Mouse (Mus musculus): Measurements from ENCODE around the gene Ilf3.

Gene Ilf3

DNA sequence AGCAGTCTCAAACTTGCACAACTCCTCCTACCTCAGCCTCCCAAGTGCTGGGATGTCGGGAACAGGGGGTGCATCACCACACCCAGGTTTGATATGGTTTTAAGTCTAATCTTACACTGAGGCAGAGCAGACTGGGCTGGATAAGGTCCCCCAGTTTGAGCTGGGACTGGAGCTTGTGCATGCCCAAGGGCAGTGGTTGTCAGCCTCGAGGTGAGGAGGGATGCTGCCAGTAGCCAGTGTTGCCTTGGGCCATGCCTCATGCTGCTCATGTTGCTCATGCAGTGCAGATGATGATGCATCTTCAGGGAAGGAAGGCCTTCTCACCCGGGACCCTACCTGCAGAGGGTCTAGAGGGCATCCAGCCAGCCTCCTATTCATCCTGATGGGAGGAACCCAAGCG, 37.9 kb downstream of the Ilf3 start:
- no peak for DNase-seq

DNA sequence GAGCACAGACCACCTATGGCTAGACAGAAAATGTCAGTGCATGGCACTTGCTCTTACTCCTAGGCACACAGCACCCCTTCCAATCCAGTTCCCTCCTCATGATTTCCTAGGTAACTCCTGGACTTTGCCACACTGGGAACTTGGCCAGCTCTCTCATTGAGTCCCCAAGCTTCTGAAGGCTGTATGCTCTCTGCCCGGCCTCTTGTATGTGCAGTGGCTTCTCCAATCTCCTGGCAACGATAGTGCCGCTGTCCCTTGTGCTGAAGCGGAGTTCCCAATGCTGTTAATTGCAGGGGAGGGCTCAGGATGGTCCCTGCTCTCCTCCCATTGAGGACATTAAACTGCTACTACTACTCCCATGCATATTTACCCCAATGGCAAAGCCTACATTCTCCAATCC, 40.3 kb downstream of the Ilf3 start:
- peak; percentile 46 for DNase-seq

DNA sequence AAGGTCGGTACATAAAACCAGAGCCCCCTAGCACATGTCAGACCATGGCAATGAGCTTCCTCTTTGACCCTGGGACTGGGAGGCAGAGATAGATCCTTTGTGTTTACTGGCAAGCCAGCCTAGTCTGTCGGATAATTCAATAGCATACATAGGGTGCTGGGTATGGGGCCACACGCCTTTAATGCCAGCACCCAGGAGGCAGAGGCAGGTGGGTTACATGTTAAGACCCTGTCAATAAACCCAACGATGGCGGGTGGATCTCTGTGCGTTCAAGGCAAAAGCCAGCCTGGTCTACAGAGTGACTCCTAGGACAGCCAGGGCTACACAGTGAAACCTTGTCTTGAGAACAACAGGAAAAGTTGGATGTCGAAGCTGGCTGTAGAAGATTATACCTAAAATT, 41.0 kb downstream of the Ilf3 start:
- DNase-seq: no peak

DNA sequence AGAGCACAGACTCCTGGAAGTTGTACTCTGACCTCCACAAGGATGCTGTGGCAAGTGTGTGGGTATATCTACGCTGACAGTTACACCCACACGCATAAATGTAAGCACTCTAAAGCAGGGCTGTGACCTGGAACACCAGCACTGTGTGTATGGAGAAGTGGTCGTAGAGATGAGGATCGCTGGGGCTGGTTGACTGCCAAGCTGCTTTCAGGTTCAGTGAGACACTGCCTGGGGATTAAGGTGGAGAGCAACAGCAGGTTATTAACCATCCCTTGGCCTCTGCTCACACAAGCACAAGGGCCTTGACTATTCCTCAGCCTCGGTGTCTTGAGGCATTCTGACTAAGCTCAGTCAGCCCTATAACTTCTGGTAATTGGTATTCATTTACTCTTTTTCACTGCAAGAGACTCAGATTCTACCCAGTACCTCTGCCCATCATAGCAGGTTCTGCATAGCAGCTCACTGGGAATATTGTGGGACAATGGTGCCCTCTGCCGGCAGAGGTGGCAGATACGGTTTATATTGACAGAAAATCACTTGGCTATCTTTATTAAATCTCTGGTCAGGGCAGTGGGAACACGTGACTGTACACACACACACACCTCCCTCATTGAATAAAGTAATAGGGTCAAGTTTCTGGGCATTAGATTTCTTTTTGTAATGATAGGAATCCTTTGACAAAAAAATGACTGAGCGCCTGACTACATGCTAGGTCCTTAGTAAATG, 42.1 kb downstream of the Ilf3 start:
- peak; percentile 82 for DNase-seq

DNA sequence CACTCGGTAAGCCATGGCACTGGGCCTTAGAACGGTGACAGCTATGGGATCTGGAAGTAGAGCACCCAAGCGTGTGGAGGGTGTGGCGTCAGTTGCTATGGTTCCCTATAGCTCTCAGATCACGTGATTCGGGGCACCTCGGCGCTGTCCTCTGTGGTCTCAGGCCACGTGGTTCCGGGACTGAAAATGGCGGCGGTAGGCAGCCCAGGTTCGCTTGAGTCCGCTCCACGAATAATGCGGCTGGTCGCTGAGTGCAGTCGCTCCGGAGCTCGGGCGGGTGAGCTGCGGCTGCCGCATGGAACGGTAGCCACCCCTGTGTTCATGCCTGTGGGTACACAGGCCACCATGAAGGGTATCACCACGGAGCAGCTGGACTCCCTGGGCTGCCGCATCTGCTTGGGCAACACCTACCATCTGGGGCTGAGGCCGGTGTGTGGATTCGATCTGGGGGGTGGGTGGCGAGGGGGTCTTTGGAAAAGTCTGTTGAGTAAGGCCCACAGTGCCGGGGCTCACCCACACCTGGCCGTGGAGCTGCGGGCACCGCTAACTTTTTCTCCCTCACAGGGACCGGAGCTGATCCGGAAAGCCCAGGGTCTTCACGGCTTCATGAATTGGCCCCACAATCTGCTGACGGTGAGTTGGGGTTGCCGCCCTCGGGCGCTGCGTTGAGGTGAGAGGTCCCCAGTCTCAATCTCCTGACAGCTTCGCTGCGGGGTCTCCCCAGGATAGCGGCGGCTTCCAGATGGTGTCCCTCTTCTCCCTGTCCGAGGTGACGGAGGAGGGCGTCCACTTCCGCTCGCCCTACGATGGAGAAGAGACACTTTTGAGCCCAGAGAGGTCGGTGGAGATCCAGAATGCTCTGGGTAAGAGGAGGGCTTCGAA, 44.2 kb downstream of the Ilf3 start, which contains the start of gene Qtrt1:
Gene Qtrt1, plus strand, starts transcription at position 169 of the 882 bp plus-strand sequence.
- peak; percentile 95 for DNase-seq

DNA sequence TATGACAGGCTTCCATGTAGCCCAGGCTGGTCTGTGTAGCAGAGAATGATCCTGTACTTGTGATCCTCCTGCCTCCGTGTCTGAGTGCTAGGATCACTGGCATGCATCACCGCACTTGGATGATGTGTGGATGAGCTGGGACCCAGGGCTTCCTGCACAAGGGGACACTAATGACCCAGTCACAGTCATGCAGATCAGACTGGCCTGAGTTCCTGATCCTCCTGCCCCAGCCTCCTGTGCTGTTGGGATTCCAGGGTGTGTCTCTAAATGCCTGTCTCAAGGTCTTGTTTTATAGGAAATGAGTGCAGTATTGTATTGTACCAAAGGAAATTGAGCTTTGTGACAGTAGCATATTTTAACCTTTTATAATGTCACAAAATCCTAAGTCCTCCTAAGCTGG, 50.2 kb downstream of the Ilf3 start:
- DNase-seq: no peak

DNA sequence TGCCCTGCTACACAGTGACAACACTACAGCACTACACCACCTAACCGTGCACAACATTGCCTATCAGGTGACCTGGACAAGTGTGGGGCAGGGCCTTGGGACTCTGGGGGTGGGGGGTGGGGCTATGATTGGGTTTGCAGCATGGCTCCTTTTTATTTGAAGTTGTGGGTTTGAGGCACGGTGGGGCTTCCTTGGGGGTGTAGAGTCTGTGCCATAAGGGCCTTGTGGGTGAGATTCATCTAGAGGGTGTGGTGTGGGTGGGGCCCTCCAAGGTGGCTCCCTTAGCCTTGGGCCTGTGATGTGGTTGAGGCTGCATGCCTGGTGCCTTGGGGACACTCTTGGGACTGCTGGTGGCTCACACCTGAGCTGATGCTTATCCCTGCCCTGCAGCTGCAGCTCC, 52.0 kb downstream of the Ilf3 start:
- DNase-seq: no peak

DNA sequence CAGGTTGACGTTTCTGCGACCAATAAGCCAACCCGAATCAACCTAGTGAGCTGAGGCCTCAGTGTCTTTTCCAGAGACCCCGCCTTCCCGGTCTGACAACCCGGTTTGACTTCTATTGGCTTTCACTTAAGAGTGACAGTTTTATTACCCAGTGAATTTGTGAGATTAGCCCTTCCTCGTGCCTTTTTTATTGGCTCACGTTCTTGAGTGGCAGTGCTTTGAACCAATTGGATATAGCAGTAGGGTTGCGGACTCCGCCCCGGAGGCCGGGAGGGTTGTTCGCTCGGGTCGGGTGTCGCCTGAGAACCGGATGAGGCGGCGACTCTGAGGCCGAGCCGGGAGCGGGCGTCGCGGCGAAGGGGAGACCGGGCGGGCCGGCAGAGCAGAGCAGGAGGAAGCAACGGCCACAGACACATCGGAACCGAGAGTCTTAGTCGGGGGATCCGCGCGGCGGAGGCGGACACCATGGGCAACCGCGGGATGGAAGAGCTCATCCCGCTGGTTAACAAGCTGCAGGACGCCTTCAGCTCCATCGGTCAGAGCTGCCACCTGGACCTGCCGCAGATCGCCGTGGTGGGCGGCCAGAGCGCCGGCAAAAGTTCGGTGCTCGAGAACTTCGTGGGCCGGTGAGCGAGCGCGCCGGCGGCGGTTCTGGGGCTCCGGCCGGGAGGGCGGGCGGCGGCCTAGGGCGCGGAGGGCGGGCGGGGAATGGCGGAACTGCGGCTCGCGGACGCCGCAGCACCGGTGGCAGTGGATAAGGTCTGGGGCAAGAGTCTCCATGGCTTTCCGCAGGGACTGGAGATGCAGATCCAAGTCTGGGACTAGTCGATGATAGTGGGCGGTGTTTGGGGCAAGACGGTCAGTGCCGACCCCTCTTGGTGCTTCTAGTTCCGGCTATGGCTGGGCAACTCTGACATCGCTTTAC, 57.2 kb downstream of the Ilf3 start, which contains the start of gene Dnm2:
Gene Dnm2, plus strand, starts transcription at position 278 of the 925 bp plus-strand sequence.
- DNase-seq: peak; percentile 98

DNA sequence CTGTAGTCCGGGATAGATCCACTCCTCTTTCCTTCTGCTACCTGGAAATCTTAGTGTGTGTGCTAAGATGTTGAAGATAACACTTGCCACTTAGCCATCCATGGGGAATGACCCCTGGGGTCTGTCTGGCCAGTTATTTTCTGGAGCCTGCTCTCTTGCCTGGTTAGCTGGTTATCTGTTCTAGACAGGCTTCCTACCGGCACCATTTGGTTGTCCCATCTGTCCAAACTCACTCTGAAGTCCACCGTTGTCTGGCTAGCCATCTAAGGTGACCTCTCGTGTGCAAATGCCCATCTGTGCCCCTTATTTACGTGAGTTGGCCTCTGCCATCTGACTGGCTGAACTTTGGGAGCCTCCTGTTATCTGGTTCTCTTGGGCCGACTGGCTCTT, 57.9 kb downstream of the Ilf3 start:
- no peak for DNase-seq

DNA sequence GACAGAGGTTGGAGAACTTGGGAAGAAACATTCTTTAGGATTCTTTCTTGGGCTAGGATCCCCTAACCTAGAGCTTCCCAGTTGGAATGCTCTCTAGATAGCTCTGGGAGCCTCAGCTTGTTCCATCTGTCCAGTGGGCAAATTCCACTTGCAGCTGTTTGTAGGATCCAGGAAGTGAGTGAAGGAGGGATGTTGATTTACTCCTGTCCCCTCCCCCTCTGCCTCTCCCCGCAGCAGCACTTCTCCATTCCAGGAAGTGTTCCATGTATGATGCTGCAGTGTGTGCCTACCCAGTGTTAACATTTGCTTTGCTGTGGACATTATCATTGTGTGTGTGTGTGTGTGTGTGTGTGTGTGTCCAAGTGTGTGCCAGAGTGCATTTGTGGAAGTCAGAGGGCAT, 58.3 kb downstream of the Ilf3 start:
- DNase-seq: no peak

DNA sequence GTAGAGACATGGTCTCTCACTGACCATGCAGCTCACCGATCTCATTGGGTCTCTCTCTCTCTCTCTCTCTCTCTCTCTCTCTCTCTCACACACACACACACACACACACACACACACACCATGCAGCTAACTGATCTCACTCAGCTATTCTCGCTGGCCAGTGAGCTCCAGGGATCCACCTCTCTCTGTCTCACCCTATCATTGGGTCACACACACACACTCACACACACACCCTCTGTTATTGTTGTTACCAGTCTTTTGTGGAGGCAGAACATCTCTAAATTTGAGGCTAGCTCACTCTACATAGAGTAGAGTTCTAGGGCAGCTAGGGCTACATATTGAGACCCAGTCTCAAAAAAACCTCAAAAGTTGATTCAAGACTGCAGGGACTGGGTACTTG, 58.9 kb downstream of the Ilf3 start:
- DNase-seq: no peak

DNA sequence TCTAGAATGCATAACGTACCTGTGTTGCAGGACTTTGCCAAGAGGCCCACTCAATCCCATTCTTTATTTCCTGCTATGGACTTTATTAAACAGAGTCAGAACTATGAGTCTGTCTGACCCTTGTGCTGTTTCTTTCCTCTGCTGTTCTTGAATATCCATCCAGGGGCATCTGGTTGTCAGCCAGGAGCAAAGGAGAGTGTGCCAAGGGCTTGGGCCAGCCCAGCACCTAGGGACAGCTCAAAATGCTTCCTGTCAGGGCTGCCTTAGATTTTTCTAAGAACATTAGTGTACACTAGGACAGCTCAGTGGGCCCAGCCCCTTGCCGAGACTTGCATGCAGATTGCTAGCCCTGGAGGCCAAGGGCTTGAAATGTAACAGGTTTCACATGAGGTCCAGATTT, 60.1 kb downstream of the Ilf3 start:
- DNase-seq: no peak

DNA sequence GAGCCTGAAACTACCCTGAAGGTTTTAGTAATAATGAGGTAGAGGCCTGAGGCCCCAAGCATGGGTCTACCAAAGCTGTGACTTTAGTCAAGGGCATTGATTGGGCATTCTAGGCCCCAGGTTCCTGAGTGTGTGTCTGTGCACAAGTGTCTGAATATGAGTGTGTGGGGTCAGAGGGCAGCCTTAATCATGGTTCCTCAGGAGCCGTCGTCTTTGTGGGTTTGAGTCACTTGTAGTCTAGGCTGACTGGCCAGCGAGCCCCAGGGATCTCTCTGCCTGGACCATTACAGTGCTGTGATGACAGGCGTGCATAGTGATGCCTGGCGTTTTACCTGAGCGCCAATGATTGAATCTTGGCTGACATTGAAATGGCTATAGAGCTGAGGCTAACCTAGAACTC, 60.5 kb downstream of the Ilf3 start:
- DNase-seq: no peak

DNA sequence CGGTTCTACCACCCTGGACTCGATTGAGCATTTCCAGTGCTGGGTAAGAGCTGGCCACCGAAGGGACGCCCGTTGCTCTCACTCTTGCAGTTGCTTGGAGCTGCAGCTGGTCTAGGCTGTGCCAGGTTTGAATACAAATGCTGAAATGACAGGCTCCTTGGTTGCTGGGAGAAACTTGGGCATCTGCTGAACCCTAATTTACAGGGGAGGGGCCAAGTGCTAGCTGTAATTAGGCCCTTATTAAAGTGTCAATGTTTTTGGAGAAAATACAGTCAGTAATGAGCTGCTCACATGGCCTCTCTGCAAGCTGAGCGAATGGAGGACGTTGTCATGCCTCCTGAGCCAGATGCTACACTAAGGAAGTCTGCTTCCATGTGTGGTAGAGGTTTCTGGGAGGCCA, 63.1 kb downstream of the Ilf3 start:
- DNase-seq: no peak

DNA sequence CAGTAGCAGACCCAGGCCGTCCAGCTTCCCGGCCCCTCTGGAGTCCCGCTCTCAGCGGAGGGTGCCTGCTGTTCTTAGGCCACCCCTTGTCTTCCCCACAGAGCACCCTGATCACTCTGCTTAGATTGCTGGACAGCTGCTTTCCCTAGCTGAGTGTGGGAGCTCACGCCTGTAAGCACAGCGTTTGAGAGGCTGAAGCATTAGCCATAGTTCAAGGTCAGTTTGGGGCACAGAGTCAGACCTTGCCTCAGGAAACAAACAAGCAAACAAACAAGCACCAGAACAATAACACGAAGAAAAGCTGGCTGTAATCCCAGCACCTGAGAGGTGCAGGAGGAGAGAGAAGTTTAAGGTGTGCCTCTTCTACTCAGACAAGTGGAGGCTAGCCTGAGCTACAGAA, 64.4 kb downstream of the Ilf3 start:
- no peak for DNase-seq

DNA sequence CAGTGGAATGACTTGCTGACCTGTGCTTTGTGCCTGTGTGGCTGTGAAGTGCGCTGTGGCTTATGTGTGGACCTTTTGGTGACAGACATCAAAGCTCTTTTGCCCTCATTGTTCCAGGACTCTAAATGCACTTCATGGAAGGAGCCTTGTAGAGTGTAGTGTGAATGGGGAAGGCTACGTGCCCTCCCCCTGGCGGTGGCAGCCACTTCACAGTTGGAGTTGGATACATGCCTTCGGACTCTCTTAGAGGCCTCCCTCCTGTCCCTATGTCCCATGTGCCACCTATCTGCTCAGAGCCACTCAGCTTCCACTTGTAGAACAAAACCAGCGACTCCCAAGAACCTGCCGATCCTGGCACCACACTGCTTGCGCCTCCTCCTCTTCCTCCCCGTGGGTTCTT, 66.1 kb downstream of the Ilf3 start:
- no peak for DNase-seq

DNA sequence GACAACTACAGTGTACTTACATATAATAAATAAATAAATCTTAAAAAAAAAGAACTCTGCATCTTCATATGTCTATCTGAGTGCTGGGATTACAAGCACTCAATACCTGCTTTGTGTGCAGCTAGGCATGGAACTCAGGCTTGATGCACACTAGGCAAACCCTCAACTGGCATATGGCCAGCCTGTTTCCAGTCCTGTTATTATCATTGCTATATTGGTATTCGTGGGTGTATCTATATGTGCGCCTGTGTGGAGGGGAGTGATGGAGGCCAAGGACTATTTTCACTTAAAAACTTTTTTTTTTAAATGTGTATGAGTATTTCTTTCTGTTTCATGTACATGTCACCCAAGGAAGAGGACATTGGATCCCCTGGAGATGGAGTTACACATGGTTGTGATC, 66.7 kb downstream of the Ilf3 start:
- no peak for DNase-seq

DNA sequence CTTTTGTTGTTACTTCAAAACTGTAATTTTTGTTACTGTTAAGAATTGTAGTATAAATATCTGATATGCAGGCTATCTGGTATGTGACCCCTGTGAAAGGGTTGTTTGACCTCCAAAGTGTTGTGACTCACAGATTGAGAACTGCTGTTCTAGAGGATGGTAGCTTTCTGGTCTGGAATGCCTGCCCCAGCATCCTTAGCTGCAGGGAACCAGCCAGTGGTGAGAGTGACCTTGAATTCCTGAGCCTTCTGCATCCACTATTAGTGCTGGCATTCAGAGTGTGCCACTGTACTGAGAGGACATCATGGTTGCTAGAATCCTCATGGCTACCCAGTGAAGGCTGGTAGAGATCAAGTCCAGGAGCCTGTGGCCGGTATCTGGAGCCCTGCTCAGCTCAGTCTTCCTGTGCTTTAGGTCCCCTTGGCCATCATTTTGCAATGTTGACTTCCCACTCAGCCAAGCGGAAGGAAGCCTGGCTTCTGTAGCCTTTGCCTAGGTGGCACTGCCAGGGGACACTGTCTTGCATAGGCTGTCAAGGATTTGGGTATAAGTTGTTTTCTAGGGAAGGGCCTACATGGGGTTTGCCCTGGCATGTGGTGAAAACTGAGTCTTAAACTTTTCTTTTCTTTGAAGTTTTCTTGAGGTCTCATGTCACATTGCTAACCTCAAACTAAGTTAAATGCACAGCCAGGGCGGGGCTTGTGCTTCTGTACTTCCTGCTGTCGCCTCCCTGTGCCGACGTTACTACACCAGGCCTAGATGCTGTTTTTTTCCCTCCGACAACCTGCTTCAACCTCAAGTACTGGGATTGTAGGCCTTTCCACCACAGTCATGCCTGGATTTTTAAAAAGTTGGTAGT, 68.3 kb downstream of the Ilf3 start:
- no peak for DNase-seq

DNA sequence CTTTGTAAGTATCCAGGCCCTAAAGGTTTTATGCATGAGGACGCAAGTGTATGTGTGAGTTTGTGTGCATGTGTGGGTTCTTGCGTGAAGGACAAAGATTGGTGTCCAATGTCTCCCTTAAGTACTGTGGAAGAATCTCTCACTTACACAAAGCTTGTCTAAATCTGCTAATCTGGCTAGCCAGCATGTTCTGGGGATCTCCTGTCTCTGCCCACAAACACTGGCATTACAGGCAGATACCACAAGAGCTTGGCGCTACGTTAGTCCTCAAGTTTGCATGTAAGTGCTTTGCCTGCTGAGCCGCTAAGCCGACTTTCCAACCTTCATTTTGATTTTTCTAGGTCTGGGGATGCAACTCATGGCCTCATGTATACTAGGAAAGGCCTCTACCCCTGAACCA, 69.9 kb downstream of the Ilf3 start:
- DNase-seq: no peak

DNA sequence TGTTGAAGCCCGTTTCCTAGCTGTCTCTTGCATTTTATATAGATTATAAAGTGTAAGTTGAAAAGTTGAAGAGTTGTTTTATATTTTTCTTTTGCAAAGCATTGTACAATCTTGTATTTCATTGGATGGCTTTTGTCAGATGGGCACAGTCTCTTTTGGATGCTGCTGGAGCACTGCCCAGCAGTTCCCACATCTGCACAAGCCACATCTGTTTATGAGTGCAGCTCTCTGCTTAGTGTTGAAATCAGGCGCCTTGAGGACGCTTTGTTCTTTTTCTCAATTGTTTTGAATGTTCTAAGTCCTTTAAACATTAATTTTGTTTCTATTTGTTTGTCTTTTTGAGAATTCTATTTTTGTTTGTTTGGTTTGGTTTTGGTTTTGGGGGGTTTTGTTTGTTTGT, 70.5 kb downstream of the Ilf3 start:
- DNase-seq: no peak

DNA sequence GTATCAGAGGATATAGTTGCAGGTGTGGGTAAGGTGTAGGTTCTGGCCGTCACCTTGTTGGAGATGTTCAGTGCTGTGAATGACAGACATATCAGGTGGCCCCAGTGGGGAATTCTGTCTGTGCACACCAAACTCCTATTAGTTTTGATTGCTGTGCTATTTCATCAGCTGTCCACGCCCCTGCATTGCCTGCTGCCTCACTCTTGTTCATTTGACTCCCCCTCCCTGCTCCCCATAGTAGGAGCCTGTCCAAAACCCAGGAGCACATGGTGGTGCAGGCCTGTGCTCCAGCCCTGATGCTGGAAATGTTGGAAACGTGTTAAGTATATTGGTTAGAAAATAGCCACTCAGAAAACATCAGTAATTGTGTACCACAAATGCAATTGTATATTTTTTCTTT, 71.8 kb downstream of the Ilf3 start:
- no peak for DNase-seq

DNA sequence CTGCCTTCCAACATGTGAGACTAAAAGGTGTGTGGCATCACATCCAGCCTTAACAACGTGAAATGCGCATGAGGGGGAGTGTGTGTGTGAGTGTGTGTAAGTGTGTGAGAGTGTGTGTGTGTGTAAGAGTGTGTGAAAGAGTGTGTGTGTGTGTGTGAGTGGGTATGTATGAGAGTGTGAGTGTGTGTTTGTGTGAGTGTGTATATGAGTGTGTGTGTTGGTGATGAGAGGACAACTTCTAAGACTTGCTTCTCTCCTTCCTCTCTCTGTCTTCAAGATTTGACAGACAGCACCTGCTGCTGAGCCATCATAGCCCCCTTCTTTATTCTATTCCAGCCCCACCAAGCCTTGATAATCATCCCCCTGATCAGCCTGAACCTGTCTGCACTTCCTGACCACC, 72.2 kb downstream of the Ilf3 start:
- no peak for DNase-seq

Data from embryo, embryonic 11 days (tissue).